Mouse (Mus musculus) erythroid progenitor cell, adult 5-6 weeks (primary cell): ENCODE measurements around the gene Slc9a3. TPM values are rescaled to one million over a fixed set of nuclear protein-coding genes. Genes with fewer than 3 reads are reported as not detected.

Experiments
- ATAC-seq: replicated peaks from 2 replicates; pipeline ENCODE4 v1.8.0; 2016; ENCODE audit warnings: moderate number of reproducible peaks, mild to moderate bottlenecking, moderate TSS enrichment, inconsistent platforms; ENCODE audit not compliant: poor library complexity, low FRiP score, severe bottlenecking
- total RNA-seq, 2 experiments: library from RNA; stranded (forward) in 1 of 2; stranded (reverse) in 1 of 2; fragments of 150-400 nt in 1 of 2; fragments of 186-747, 209-891 nt in 1 of 2; gene quantifications; 2 replicates each; pipeline versions ENCODE4 v1.2.3 to v1.2.4; 2015 to 2017; ENCODE audit warnings: low replicate concordance in 2 of 2

The Slc9a3 gene
- total RNA-seq (2015; ENCODE audit: low replicate concordance) (not detected in 2 replicates), total RNA-seq (2017; ENCODE audit: low replicate concordance) (not detected in 2 replicates)

DNA sequence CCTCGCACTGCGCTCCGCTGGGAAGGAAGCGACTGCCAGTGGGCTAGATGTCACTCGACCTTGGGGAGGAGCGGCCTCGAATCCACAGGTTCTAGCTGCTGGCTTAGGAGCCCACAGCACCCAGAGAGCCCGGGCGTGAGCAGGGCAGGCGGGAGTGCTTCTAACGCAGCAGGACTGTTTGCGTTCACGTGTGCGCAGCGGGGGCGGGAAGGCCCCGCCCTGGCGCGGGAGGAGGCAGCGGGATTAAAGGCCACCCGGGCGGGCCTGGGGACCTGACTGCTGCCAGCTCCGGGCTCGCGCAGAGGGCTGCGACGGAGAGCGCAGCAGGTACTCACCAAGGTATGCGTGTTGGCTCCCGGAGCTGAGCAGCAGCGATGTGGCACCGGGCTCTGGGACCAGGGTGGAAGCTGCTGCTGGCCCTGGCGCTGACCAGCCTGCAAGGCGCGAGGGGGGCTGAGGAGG, at the start of gene Slc9a3:
TSS of gene Slc9a3 (plus strand) at position 317 of the 462 bp plus-strand sequence.
- no peak for ATAC-seq

DNA sequence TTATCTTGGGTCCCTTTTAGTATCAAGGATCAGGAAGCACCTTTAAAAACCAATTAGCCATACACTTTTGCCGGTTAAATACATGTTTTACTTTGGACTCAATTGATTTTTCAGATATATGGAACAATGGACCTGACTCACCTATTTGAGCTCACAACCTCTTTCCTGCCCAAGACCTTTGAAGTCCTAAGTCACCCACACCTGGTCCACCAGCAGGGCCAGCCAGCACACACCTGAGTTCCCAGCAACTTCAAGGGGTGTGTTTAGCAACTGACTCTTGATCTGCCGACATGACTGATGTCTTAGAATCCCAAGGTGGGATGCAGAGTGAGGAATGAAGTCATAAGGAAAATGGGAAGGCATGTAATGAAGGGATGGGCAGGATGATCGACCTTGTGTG, 49.5 kb upstream of the Slc9a3 start:
- no peak for ATAC-seq

DNA sequence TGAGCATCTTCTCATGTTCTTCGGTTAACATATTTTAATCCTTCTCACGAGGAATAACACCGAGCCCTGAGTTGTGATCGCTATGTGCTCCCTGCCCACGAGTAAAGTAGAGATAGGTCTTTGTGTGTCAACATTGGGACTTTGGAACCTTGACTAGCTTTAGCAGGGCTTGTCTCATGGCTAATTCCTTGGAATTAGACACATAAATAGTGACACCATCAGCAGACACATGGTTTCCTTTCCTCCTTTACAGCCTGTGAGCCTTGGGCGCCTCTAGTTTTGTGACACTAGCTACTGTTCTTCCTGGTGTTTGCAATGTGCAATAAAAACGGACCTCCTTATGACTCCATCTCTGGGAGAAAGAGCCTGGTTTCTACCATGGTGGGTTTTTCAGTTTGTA, 47.9 kb upstream of the Slc9a3 start:
- no peak for ATAC-seq

DNA sequence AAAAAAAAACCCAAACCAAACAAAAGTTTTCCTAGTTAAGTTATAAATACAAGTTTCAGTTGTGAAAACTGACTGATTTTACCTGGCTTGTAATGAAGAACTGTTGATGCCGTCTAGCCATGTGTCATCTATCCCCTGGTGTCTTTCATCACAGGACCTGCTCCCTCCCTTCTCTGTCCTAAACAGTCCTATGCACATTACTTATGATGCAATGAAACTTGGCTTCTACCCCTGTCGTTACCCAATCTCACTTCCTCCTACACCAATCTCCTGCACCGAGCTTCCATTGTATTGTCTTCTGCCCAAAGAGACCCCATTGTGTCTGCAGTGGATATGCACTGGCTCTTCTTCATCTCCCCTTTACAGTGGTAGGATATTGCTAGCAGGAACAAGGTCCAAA, 31.0 kb upstream of the Slc9a3 start:
- no peak for ATAC-seq

DNA sequence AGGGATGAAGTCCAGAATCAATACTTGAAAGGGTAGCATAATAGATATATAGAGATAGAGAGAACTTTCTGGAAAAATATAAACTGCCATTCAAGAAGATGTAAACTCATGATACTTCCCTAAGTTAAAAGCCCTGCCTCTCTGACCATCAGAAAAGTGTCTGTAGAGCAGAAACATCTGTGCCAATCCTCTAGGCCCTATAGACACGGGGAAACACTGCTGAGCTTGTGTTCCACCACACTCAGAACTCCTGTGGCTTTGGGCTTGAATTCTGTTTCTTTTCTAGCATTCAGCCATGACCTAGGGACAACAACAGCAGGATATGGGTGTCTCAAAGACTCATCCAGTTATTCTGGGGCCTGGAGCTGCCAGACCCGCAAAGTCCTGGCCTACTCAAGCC, 25.3 kb upstream of the Slc9a3 start:
- ATAC-seq, result no peak

DNA sequence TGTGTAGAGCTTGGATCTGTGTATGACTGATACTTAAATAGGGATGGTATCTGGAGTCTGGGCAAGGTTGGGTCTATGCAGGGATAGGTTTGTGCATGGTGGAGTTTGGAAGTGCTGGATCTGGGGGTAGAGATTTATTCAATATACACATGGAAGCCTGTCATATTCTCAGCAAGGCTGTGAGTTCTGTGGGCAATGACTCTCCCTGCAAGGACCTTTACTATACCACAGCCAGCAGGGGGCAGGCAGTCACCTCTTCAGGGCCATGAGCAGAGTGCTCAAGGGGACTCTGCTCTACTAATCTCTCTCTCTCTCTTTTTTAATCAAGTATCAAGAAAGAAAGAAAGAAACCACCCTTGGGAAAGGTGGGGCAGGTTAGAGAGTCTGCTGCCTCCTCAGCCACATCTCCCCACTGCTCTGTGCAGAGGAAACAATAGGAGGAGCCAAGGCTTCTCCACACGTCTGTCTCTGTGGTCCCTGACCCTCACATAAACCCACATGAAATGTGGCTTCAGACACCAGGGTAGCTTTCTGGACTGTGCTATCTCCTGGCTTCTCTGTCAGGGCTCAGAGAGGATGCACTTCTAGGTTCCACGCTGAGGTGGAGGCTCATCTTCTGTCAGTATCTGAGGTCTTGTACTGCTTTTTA, 24.4 kb upstream of the Slc9a3 start:
- peak; percentile 54; the same call in 1 of the 2 replicates for ATAC-seq

DNA sequence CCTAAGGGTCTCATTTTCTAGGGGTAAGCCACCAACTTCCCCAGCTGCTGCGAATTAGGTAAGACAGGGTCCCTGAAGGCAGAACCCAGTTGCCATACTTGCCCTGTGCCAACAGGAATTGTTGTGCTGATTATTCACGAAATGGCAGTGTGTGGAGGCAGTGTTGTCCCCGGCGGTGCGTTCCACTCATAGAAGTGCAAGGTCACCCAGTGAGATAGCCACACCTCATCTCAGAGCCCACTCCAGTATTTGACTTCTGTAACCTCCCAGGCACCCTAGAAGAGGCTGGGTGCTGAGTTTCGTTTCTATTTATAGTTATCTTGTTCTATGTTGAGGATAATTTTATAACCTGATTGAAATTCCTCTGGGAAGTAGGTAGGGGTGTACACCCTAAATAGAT, 22.3 kb upstream of the Slc9a3 start:
- no peak for ATAC-seq

DNA sequence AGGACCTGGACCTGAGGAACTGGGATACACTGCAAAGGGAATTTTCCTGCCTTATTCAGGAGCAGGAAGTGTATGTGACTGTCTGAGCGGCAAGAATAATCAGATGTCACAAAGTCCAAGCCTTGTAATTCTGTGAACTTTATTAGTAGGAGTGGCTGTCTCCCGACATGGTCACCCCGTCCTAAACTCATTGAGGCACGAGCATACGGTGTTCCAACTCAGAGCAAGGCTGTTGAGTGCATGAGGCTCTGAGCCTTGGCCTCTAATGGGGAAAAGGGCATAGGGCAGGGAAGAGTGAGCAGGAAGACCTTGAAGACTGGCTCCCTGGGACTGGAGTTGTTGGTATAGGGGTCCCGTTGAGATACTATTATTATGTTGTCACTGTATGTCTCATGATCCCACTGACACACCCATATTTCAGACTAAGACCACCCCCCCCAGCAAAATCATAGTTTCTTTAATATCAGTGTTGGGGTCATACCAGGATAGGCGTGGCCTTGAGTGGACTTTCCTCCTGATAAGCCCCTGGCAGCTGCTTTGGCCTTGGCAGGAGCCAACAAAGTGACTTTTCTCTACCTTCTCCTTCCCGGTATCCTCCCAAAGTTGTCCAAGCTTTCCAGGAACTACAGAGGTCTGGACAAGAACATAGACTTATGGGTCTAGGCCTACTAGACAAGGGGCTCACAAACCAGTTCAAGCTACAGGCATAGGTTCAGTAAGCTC, 19.0 kb upstream of the Slc9a3 start:
- no peak for ATAC-seq

DNA sequence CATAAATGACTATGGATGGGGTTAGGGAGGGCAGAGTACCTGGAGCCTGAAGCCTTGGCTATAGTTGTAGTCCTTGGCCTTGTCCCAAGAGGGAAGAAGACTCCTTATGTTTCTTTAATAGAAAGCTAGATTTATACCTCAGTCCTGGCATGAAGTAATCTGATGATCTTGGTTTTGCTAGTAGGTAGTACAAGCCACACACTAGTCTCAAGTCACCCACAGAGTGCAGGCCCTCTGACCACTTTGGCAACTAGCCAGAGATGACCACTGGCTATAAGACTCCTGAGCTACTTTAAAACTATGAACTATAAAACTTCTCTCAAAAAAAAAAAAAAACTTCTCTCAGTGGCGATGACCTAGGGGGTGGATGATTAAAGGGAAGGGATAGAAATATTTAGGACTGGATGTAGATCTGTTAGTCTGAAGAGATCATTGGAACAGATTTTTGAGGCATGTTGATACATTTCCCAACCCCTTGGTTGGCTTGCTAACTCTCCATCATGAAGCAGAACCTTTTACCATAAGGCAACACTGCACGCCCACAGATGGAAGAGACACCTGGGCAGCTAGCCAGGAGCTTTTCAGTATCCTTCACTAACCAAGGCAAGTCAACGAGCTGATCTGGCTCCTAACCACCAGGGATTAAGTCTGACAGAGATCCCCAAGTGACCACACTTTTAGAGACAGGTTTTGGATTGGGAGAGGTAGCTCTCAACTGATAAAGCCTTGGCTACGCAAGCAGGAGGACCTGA, 18.2 kb upstream of the Slc9a3 start:
- ATAC-seq, result no peak

DNA sequence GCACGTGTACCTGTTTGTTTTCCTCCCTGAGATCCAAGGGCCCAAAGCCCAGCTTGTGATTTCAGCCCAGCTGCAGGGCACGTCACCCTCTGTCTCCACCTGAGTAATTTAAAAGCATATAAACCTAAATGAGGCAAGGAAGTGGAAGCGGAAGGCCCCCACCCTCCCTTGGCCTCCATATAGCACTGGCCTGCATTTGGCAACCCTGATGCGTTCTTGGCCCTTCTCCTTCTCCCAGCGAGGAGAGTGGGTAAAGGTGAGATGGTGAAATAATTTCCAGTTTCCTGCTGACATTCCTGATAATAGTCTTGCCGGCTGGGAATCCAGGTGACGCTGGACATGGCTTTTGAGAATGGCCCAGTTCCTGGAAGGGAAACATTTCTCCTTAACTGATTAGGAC, 16.8 kb upstream of the Slc9a3 start:
- ATAC-seq, result no peak

DNA sequence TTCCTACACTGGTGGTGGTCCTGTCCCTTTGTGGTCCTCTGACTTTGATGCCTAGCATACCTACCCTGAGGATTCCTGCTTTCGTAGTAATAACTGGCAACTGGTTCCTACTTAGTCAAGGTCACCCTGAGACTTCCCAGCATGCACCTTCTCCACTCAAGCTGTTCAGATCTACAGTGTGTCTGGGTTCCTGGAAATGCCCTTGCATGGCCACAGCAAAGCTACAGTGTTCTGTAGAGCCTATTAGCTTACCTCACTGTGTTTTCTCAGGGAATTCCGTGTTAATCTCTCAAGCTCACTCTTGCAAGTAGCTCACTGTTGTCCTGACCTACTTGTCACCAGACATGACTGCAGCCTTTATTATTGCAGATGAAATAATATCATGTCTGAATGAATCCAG, 13.8 kb upstream of the Slc9a3 start:
- no peak for ATAC-seq

DNA sequence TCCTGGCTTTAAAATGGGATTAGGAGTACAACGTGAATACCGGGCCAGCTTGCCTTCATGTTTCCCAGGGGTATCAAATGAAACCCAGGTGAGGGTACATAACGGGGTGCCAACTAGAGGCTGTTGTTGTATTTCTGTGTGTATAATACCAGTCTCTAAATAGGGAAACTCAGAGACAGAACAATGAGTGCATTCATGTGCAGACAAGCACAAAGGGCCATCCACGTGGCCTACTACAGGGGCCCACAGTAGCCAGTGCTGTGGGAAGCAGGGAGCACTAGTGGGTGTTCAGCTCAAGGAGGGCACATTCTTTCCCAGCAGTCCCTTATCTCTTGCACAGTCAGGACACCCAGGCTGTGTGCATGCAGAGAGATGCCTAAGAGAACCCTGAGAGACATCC, 8.7 kb upstream of the Slc9a3 start:
- no peak for ATAC-seq

DNA sequence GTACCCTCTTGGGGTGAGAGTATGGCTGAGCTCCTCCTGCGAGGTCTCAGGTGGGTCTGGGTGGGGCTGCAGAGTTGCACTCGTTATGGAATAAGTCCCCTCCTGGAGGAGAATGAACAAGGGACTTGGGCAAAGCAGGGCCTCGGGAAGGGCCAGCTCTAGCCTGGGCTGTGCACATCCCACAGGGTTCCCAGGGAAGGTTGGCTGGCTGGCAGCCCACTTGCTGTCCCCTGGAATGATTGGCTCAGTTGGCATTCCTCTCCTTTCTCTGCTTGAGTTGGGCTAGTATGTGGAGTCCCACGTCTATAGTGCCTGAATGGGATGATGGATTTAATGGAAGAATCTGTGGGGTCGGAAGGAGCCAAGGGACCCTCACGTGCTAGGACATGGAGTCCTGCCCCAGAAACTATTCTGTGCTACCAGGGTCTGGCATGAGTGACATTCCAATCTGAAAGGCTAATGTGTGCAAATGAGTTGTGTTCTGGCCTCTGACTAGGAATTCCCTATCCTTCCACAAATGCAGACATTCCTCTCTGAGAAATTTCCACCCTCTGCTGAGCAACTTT, 7.5 kb upstream of the Slc9a3 start:
- ATAC-seq, result no peak

DNA sequence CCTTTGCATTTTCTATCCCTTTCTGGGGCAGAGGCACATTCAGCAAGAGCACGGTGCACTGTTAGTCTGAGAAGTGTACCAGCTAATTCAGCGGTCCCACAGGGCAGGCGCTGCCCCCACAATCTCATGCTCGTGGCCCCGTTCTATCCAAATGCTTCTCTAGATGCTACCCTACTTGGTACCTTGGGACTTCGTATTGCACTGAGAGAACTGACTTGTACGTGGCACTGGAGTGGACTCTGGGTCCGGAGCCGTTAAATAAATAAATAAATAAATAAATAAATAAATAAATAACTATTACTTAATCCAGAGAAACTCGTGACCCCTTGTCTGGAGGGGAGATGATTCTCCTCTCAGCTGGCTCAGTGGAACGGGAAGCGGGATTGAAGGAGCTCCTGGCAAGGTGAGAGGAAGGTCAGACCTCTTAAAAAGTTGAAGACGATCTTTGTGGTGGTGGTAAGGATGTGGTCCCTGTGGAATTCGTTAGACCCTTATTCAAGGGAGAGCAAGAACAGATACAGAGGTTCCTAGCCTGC, 606 bp downstream of the Slc9a3 start:
- ATAC-seq, result no peak

DNA sequence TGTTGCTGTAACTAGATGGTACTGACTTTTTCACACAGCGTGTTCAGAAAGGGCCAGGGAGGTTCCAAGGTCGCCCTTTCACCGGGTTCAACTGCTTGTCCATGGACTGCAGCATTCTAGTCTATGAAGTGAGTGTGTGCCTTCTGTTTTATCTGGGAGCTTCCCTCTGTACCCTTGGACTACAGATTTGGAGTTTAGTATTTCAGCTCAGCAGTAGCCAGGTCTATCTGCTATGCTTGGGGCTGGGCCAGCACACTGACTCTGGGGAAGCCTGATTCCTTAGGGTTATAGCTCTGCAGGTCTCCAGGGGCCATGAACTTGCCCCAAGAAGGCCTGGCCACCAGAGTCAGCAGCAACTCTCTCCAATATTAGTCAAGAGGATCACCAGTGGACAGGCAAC, 1.4 kb downstream of the Slc9a3 start:
- no peak for ATAC-seq

DNA sequence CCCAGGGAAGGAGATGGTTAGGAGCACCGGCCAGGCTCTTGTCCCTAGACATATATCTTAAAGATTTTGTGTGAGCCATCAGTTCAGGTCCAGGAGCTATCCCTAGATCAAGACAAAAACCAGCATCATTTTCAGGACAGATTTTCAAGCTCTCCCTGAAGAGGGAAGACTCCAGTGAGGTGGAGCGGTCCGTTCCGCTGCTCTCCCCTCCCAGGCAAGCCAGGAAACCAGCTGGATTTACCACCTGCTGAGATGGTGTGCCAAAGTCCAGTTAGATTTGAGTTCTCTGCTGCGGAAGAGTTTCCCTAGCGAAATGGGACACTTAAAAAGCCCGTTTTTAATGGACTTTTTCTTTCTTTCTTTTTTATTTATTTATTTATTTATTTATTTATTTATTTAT, 6.3 kb downstream of the Slc9a3 start:
- ATAC-seq, result no peak

DNA sequence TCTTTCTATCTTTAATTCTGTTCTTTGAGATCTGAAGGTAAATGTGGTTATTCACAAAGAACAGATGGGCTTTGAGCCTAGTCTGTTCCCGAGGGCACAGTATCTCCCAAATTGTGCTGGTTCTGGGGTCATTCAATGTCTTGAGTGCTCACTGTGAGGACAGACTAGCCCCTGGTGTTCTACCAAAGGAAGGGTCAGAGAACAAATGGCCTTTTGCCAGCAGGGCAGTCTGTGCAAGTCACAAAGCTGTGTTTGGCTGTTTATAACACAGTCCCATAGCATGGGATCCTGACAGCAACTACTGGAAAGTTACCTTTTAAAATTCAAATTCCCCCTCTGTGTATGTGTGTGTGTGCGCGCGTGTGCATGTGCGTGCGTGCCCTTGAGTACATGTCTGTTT, 8.7 kb downstream of the Slc9a3 start:
- ATAC-seq, result no peak

DNA sequence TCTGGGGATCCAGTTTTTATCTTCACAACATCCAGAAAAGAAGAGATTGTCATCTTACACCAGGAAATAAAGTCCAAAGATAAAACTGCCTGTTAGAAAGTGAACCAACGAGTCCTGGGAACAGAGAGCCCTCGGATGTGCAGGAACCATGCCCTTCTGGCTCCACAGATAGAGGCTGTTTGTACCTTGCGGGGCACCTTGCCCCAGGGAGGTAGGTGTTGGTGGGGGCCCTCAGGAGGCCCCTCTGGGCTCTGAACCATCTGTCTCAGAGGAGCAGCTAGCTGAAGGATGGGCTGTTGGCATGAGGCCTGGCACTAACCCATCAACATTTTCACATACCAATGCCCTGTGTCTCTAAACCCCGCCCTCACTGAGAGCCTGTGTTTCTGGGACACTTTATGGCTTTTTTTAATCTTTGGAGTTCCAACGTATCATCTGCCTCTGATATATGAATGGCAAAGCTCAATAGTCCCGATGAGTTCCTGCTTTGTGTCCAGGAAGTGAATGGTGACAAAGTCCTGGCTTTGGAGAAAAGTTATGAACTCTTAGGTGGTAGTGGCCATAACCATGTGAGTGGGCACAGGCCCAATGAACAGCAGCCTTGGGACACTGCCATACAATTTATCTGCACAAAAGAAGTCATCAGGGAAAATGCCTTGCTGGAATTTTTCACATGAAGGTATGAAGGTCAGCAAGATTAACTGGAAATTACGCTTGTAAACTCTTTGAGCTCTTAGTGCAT, 17.8 kb downstream of the Slc9a3 start:
- ATAC-seq, result no peak

DNA sequence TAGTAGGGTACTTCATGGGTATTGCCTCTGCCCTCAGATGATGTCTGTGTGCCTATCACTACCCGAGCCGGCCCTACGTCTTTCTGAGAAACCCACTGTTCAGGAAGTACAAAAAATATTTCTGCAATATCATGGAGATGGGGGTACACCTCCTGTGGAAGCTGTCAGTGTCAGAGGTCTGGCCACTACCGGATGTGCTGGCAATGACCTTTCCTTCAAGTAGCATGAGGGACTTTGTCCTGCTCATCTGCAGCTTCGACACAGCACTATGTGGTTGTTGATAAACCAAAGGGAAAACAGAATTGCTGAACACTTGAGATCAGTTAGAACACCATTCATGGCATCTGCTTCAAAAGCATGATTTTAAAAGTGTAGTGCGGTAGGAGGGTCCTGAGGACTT, 19.5 kb downstream of the Slc9a3 start:
- no peak for ATAC-seq

DNA sequence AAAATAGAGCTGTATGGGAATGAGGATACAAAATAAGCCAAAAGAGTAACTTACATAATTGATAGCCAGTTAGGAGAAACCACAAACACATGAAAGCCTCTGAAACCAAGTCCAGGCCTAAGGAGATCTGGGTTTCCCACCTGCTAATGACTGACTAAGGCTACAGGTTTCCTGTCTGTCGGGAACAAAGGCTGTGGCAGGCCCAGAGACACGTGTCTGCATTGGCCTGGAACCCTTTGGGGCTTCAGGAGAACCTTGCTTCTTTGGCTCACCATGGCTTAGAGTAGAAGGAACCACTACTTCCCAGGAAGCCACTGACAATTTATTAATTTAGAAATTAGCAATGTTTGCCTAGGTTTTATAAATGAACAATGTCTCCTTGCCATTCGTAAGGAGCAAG, 22.0 kb downstream of the Slc9a3 start:
- ATAC-seq, result no peak
